Mouse (Mus musculus) liver, embryonic 14.5 days (tissue): ENCODE measurements at regions not wholly inside any gene's neighbourhood (a gene's known extent, or its start where the extent isn't known, plus 50 kb on each side); places are given as distances from the start of the nearest gene placed in this dataset.

Experiments
- CTCF ChIP-seq: IDR thresholded peaks from 2 replicates; pipeline ENCODE4 v1.5.1; 2016; ENCODE audit warnings: antibody characterized with exemption, low read depth, control low read depth
- EP300 ChIP-seq: IDR thresholded peaks from 2 replicates; pipeline ENCODE4 v1.6.1; 2016; ENCODE audit warnings: antibody characterized with exemption, low read depth

DNA sequence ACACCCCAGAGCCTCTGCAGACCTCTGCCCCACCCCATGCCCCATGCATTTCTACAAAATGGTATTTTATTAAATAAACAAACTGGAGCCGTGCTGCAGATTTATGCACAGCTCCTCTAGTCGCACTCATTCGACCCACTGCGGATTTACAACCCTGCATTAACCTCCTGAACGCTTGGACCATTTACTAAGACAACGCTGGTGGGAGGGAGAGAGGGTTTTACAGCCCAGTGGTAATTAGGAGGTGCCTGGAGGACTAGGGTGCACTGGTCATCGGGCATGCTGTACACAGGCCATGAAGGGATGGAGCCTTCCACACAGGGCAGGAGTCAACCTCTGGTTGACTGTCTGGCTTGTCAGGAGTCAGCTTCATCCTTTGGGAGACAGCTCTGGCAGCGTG, 215.2 kb downstream of the Cryba4 start:
- TF ChIP-seq CTCF (no peak), EP300 (no peak)
